Mouse (Mus musculus) brain, embryonic 14.5 days (tissue): ENCODE measurements at regions not wholly inside any gene's neighbourhood (a gene's known extent, or its start where the extent isn't known, plus 50 kb on each side); places are given as distances from the start of the nearest gene placed in this dataset.

Source experiments
- CTCF ChIP-seq: fragments of 200-500 bp; IDR thresholded peaks from 2 replicates; pipeline ENCODE4 v1.5.1; 2012; ENCODE audit warnings: inconsistent platforms, mild to moderate bottlenecking, moderate library complexity, borderline replicate concordance; ENCODE audit not compliant: insufficient read depth, insufficient read length; ENCODE audit errors: extremely low read depth
- POLR2A ChIP-seq: fragments of 200-500 bp; IDR thresholded peaks from 2 replicates; pipeline ENCODE4 v1.6.1; 2012; ENCODE audit warnings: mild to moderate bottlenecking, inconsistent platforms, borderline replicate concordance; ENCODE audit not compliant: poor library complexity, insufficient read depth, insufficient read length, severe bottlenecking; ENCODE audit errors: extremely low read depth

- TF ChIP-seq CTCF (no peak), POLR2A (no peak)
Measured at GRCm38 (mm10) chr14:48834416-48834815, 160.8 kb upstream of the Otx2 start.
